ENCODE assay signal across 7 mouse cellular contexts in genomic region chr7:55793236-55793951, GRCm38 (mm10). TPM values are rescaled to one million over a fixed set of nuclear protein-coding genes. Genes with fewer than 3 reads are reported as not detected.
A peak's percentile ranks its signal among the peaks of the same experiment; 100 is the strongest.
DNase-seq lines count a peak whose midpoint lies in the region; ATAC-seq and TF ChIP-seq lines count a peak whose summit lies in the region.

No protein-coding gene starts in this region.

- TF ChIP-seq POLR2A in olfactory bulb, adult 2 months (IDR thresholded peaks at IDR 0.05; ENCODE audit: insufficient read depth, low read depth, low read length), result no peak

- peak; percentile 29 for ATAC-seq in erythroblast, adult 5-6 weeks (replicated peaks; ENCODE audit: low FRiP score, poor library complexity, severe bottlenecking)
- ATAC-seq in intestine, postnatal 0 days, result peak; percentile 8; the same call in 1 of the 2 replicates

- no peaks in the 10 kb centered on the region for H3K27me3 ChIP-seq in intestine, postnatal 0 days (replicated peaks; ENCODE audit: control insufficient read depth, insufficient read depth, low read length)

- H3K4me3 ChIP-seq in intestine, postnatal 0 days (ENCODE audit: low read depth, low read length), result peak overlapping the region; percentile 79
- peak overlapping the region; percentile 92 for H3K4me3 ChIP-seq in olfactory bulb, adult 2 months (ENCODE audit: insufficient read depth, low read depth, low read length)

- peaks cover 22% of the 10 kb centered on the region for H3K36me3 ChIP-seq in intestine, postnatal 0 days (ENCODE audit: control insufficient read depth, insufficient read depth)

- DNase-seq in retina, postnatal 1 day, result peak; percentile 2
- no peak for DNase-seq in retina, embryonic 14.5 days (ENCODE audit: low spot score)
- no peak for DNase-seq in frontal cortex, postnatal 10 days (ENCODE audit: low spot score in 2 of 2)
- no peak for DNase-seq in left cerebral cortex, postnatal 4 days

- 38% methylated on average over 13 of the region's 13 CpGs for WGBS in intestine, postnatal 0 days
- WGBS in olfactory bulb, adult 2 months, result 27% methylated on average over 13 of the region's 13 CpGs

- intact Hi-C loops in left cerebral cortex, postnatal 4 days (cut with DNase I), result no loop called here

- peak overlapping the region; percentile 81 for H3K4me2 ChIP-seq in intestine, postnatal 0 days (replicated peaks; ENCODE audit: low read depth)

- peak overlapping the region; percentile 92 for H3K9ac ChIP-seq in intestine, postnatal 0 days (ENCODE audit: low read depth, low read length)

- no peaks in the 10 kb centered on the region for H3K9me3 ChIP-seq in intestine, postnatal 0 days (ENCODE audit: control insufficient read depth)

- peak overlapping the region; percentile 73; the same call in 1 of the 2 replicates for H3K27ac ChIP-seq in intestine, postnatal 0 days (ENCODE audit: low read depth, low read length)
- no peak overlapping the region for H3K27ac ChIP-seq in olfactory bulb, adult 2 months (ENCODE audit: insufficient read depth, low read depth, low read length)

- no peaks in the 10 kb centered on the region for H3K4me1 ChIP-seq in intestine, postnatal 0 days (replicated peaks; ENCODE audit: control insufficient read depth, insufficient read depth, low read length)
- H3K4me1 ChIP-seq in olfactory bulb, adult 2 months (ENCODE audit: control insufficient read depth, insufficient read depth, low read length), result peaks cover 4% of the 10 kb centered on the region

- no peak for TF ChIP-seq CTCF in intestine, postnatal 0 days (IDR thresholded peaks at IDR 0.05; ENCODE audit: low read depth)
- no peak for TF ChIP-seq CTCF in olfactory bulb, adult 2 months (IDR thresholded peaks at IDR 0.05; ENCODE audit: insufficient read depth, low read depth, low read length)

RNA-seq across cellular contexts. Expression of gene Tubgcp5, which starts 0.6 kb away (rescaled TPM):
- 9.2 and 13.2 TPM in 2 replicates for total RNA-seq in erythroblast, adult 5-6 weeks (2015; ENCODE audit: low replicate concordance)
- 5.2 and 7.9 TPM in 2 replicates for total RNA-seq in erythroblast, adult 5-6 weeks (2017; ENCODE audit: low replicate concordance)
- 6.9 and 7.9 TPM in 2 replicates for polyA plus RNA-seq in intestine, postnatal 0 days (2015; fragmentation: Nextera tagmentation; extraction: Ambion mirVana)
- polyA plus RNA-seq in olfactory bulb, adult 2 months (2012; ENCODE audit: insufficient read depth, insufficient read length, low replicate concordance, missing spikeins), result not detected in 2 replicates
- total RNA-seq in left cerebral cortex, postnatal 4 days (2021), result 10 to 100 TPM; 28.4 to 29.0 TPM

RNA-seq across cellular contexts. Expression of gene Siglech, which starts 25.4 kb away (rescaled TPM):
- 1.0 TPM in 1 of 2 replicates, not detected in the other for total RNA-seq in erythroblast, adult 5-6 weeks (2015; ENCODE audit: low replicate concordance)
- not detected in 2 replicates for total RNA-seq in erythroblast, adult 5-6 weeks (2017; ENCODE audit: low replicate concordance)
- 1.4 and 1.8 TPM in 2 replicates for polyA plus RNA-seq in intestine, postnatal 0 days (2015; fragmentation: Nextera tagmentation; extraction: Ambion mirVana)
- not detected in 2 replicates for polyA plus RNA-seq in olfactory bulb, adult 2 months (2012; ENCODE audit: insufficient read depth, insufficient read length, low replicate concordance, missing spikeins)
- total RNA-seq in left cerebral cortex, postnatal 4 days (2021), result 1 to 10 TPM; 2.3 to 2.9 TPM

RNA-seq across cellular contexts. Expression of gene Cyfip1, which starts 48.2 kb away (rescaled TPM):
- 18.8 and 24.2 TPM in 2 replicates for total RNA-seq in erythroblast, adult 5-6 weeks (2015; ENCODE audit: low replicate concordance)
- 11.0 and 13.8 TPM in 2 replicates for total RNA-seq in erythroblast, adult 5-6 weeks (2017; ENCODE audit: low replicate concordance)
- 49.0 and 54.2 TPM in 2 replicates for polyA plus RNA-seq in intestine, postnatal 0 days (2015; fragmentation: Nextera tagmentation; extraction: Ambion mirVana)
- 665 TPM in 1 of 2 replicates, not detected in the other for polyA plus RNA-seq in olfactory bulb, adult 2 months (2012; ENCODE audit: insufficient read depth, insufficient read length, low replicate concordance, missing spikeins)
- total RNA-seq in left cerebral cortex, postnatal 4 days (2021), result 10 to 100 TPM; 63.4 to 69.0 TPM
